Mouse (Mus musculus) liver, adult 2 months (tissue): ENCODE data around the gene Braf. TPM values are rescaled to one million over a fixed set of nuclear protein-coding genes. Genes with fewer than 3 reads are reported as not detected.

Source experiments
- DNase-seq: peaks from one replicate; pipeline ENCODE4 v3.0.0-alpha.2; 2011; ENCODE audit warnings: low read depth, low spot score; ENCODE audit errors: extremely low read depth
- H3K27ac ChIP-seq: fragments of 200-500 bp; replicated peaks from 2 replicates; pipeline ENCODE4 v1.5.1; 2012; ENCODE audit warnings: low read depth, mild to moderate bottlenecking, control low read depth, inconsistent platforms, low read length; ENCODE audit not compliant: insufficient read depth
- H3K27me3 ChIP-seq: fragments of 200-500 bp; 2 replicates; pipeline ENCODE4 v1.6.1; 2012; ENCODE audit warnings: mild to moderate bottlenecking, moderate library complexity, low read length, inconsistent platforms; ENCODE audit not compliant: control insufficient read depth, insufficient read depth
- H3K36me3 ChIP-seq: fragments of 200-500 bp; 2 replicates; pipeline ENCODE4 v1.6.1; 2012; ENCODE audit warnings: low read length, inconsistent platforms; ENCODE audit not compliant: control insufficient read depth, insufficient read depth
- H3K4me1 ChIP-seq: fragments of 200-500 bp; 2 replicates; pipeline ENCODE4 v1.6.1; 2011; ENCODE audit warnings: low read length; ENCODE audit not compliant: control insufficient read depth, insufficient read depth
- H3K4me3 ChIP-seq: fragments of 200-500 bp; 2 replicates; pipeline ENCODE4 v1.5.1; 2011; ENCODE audit warnings: low read depth, mild to moderate bottlenecking, control low read depth, low read length, moderate library complexity; ENCODE audit not compliant: insufficient read depth
- H3K79me2 ChIP-seq: fragments of 200-500 bp; 2 replicates; pipeline ENCODE4 v1.6.1; 2012; ENCODE audit warnings: inconsistent platforms, mild to moderate bottlenecking, low read length, moderate library complexity; ENCODE audit not compliant: control insufficient read depth, insufficient read depth
- H3K9ac ChIP-seq: fragments of 200-500 bp; 2 replicates; pipeline ENCODE4 v1.6.1; 2012; ENCODE audit warnings: low read depth, mild to moderate bottlenecking, control low read depth, inconsistent platforms, low read length
- CTCF ChIP-seq: fragments of 200-500 bp; IDR thresholded peaks from 2 replicates; pipeline ENCODE4 v1.5.1; 2011; ENCODE audit warnings: low read depth, low read length, control low read depth
- POLR2A ChIP-seq: fragments of 200-500 bp; IDR thresholded peaks from 2 replicates; pipeline ENCODE4 v1.6.1; 2011; ENCODE audit warnings: low read length, control low read depth; ENCODE audit not compliant: insufficient read depth; ENCODE audit errors: extremely low read depth
- WGBS: fragments of 180-500 bp; shearing (Covaris S2); methylation state at CpG from one replicate; pipeline ENCODE4 v1.1.7; 2018; 5-methylcytosine and 5-hydroxymethylcytosine counted together
- polyA plus RNA-seq: library from polyadenylated mRNA; depleted of rRNA; stranded (reverse); fragments of >200 nt; gene quantifications from 2 replicates; pipeline ENCODE4 v1.2.3, GENCODE M21; 2012
- total RNA-seq: library from RNA; depleted of rRNA; stranded (reverse); fragments of >200 nt; gene quantifications from 2 replicates; pipeline ENCODE4 v1.2.3, GENCODE M21; 2014

Gene Braf
- total and polyA plus RNA-seq, 2 experiments = 4.9 to 8.9 TPM

- no peak for DNase-seq
- no peaks in the 10 kb centered on the region for H3K27me3 ChIP-seq
- no peak overlapping the region for H3K27ac ChIP-seq
- 73% methylated on average over 5 of the region's 5 CpGs for WGBS
- H3K36me3 ChIP-seq = no peaks in the 10 kb centered on the region
- H3K9ac ChIP-seq = no peak overlapping the region
- H3K4me1 ChIP-seq = peaks cover 6% of the 10 kb centered on the region
- no peak overlapping the region for H3K4me3 ChIP-seq
- TF ChIP-seq POLR2A = no peak
- no peak for TF ChIP-seq CTCF
- peaks cover 6% of the 10 kb centered on the region for H3K79me2 ChIP-seq
These were observed 2.8 kb upstream of the Braf start for GRCm38 (mm10) chr6:39728095-39728494.

GRCm38 (mm10) chr6:39726149-39726548 lies 886 bp upstream of the Braf start:
- peaks cover 6% of the 10 kb centered on the region for H3K4me1 ChIP-seq
- no peak overlapping the region for H3K4me3 ChIP-seq
- TF ChIP-seq CTCF = no peak
- TF ChIP-seq POLR2A = no peak
- no peaks in the 10 kb centered on the region for H3K36me3 ChIP-seq
- WGBS = 87% methylated on average over 3 of the region's 3 CpGs
- no peak overlapping the region for H3K27ac ChIP-seq
- no peak for DNase-seq
- peaks cover 11% of the 10 kb centered on the region for H3K79me2 ChIP-seq
- no peak overlapping the region for H3K9ac ChIP-seq
- no peaks in the 10 kb centered on the region for H3K27me3 ChIP-seq

- Histone ChIP-seq H3K36me3 (no peaks in the 10 kb centered on the region), H3K9ac (peak overlapping the region; percentile 96), H3K27me3 (no peaks in the 10 kb centered on the region), H3K27ac (peak overlapping the region; percentile 71), H3K4me1 (peaks cover 8% of the 10 kb centered on the region), H3K79me2 (peaks cover 11% of the 10 kb centered on the region), H3K4me3 (peak overlapping the region; percentile 100)
- no peak for TF ChIP-seq POLR2A
- no peak for TF ChIP-seq CTCF
- WGBS = under 1% methylated on average over 12 of the region's 12 CpGs
- no peak for DNase-seq
These were observed 759 bp downstream of the Braf start for GRCm38 (mm10) chr6:39724542-39724865.

GRCm38 (mm10) chr6:39724071-39724470 lies 1.2 kb downstream of the Braf start:
- H3K79me2 ChIP-seq = peaks cover 11% of the 10 kb centered on the region

GRCm38 (mm10) chr6:39718567-39718966 lies 6.7 kb downstream of the Braf start:
- Histone ChIP-seq H3K36me3 (no peaks in the 10 kb centered on the region), H3K9ac (no peak overlapping the region), H3K4me1 (peaks cover 2% of the 10 kb centered on the region; the same call in 1 of the 2 replicates), H3K79me2 (peaks cover 9% of the 10 kb centered on the region; the same call in 1 of the 2 replicates), H3K27ac (no peak overlapping the region), H3K27me3 (no peaks in the 10 kb centered on the region), H3K4me3 (no peak overlapping the region)
- DNase-seq = no peak
- TF ChIP-seq POLR2A (no peak), CTCF (no peak)
- WGBS = 89% methylated on average over 6 of the region's 6 CpGs

More at GRCm38 (mm10) chr6:39724071-39724470, 1.2 kb downstream of the Braf start:
- H3K9ac ChIP-seq = peak overlapping the region; percentile 58
- no peaks in the 10 kb centered on the region for H3K27me3 ChIP-seq
- TF ChIP-seq POLR2A = no peak
- no peak for TF ChIP-seq CTCF
- DNase-seq = peak; percentile 44
- H3K36me3 ChIP-seq = no peaks in the 10 kb centered on the region
- H3K4me3 ChIP-seq = peak overlapping the region; percentile 100
- peaks cover 8% of the 10 kb centered on the region for H3K4me1 ChIP-seq
- 3% methylated on average over 7 of the region's 7 CpGs for WGBS
- H3K27ac ChIP-seq = no peak overlapping the region

- Histone ChIP-seq H3K9ac (no peak overlapping the region), H3K36me3 (no peaks in the 10 kb centered on the region), H3K27me3 (no peaks in the 10 kb centered on the region), H3K4me3 (no peak overlapping the region), H3K27ac (no peak overlapping the region), H3K4me1 (peaks cover 2% of the 10 kb centered on the region; the same call in 1 of the 2 replicates), H3K79me2 (peaks cover 7% of the 10 kb centered on the region; the same call in 1 of the 2 replicates)
- 96% methylated on average over 2 of the region's 2 CpGs for WGBS
- no peak for DNase-seq
- TF ChIP-seq POLR2A (no peak), CTCF (no peak)
These were observed 8.2 kb downstream of the Braf start for GRCm38 (mm10) chr6:39717049-39717448.
